Comparison of ENCODE assay signal across 14 mouse cellular contexts in the genomic region with DNA sequence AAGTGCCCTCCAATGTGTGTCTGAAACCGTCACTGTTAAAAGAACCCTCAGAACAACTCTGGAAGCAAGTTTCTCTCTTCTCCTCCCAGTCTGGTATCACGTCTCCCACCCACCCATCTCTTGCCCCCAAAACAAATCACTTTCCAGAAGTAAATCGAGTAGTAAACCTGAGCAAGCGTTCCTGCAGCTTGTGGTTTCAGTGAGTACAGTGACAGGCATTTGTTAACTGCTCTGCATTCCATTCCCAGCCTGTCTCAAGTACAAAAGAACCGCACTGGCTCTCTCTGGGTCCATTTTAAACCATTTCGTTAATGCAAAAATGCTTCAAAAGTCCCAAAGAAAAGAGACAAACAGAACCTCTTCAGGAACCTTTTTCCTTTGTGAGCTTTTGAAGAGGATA.
"Had no signal": no experiment of that assay in that cellular context is flagged by ENCODE, and none has a peak within 500 bp of the region (broad histone marks: within the 10 kb centered on the region; RNA-seq: fewer than 3 reads in every experiment).

No protein-coding gene starts in this region.

- H3K9me3 ChIP-seq: limb, embryonic 13.5 days; midbrain, embryonic 10.5 days; neural tube, embryonic 15.5 days had no signal

- DNase-seq: kidney, postnatal 25 days; lung, adult 18-20 months; lung, postnatal 10 days; lung, postnatal 4 days; midbrain, embryonic 14.5 days; right cerebral cortex, adult 18-20 months; right cerebral cortex, postnatal 25 days; thymus, postnatal 4 days had no signal

- H3K27me3 ChIP-seq: limb, embryonic 13.5 days; neural tube, embryonic 15.5 days had no signal

- H3K4me1 ChIP-seq: limb, embryonic 13.5 days; midbrain, embryonic 10.5 days; neural tube, embryonic 15.5 days had no signal

- H3K9ac ChIP-seq: limb, embryonic 13.5 days; liver, embryonic 14.5 days; neural tube, embryonic 15.5 days had no signal

- H3K36me3 ChIP-seq: limb, embryonic 13.5 days; midbrain, embryonic 10.5 days; neural tube, embryonic 15.5 days had no signal

- H3K4me3 ChIP-seq: limb, embryonic 13.5 days; midbrain, embryonic 10.5 days; myocyte; neural tube, embryonic 15.5 days had no signal

- H3K4me2 ChIP-seq: limb, embryonic 13.5 days; neural tube, embryonic 15.5 days had no signal

- H3K27ac ChIP-seq: limb, embryonic 13.5 days; liver, embryonic 14.5 days; midbrain, embryonic 10.5 days; neural tube, embryonic 15.5 days; stomach, postnatal 0 days had no signal
